Mouse (Mus musculus): Measurements from ENCODE around the gene Pdgfra.

DNA sequence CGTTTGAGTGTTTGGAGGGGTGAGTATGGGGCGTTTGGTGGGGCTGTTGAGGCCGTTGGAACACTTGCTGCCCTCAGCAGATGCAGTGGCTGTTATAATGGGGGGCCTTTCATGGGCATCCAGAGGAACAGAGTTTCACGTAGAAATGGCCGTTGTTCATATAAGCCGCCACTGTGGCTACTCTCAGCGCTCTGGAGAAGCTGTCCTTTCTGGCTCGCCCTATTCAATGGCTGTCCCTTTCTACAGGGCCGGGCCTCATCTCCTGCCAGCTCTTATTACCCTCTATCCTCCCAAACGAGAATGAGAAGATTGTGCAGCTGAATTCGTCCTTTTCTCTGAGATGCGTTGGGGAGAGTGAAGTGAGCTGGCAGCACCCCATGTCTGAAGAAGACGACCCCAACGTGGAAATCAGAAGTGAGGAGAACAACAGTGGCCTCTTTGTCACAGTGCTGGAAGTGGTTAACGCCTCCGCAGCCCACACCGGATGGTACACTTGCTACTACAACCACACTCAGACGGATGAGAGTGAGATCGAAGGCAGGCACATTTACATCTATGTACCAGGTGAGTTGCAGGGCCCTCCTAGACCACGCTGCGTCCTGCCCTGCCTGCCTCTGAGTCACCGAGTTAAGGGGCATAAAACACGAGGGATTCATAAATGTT is 11.3 kb downstream of the Pdgfra start:
- TF ChIP-seq GATA1 (IDR thresholded peaks at IDR 0.05; ENCODE audit: low read length) (no peak), TAL1 (IDR thresholded peaks at IDR 0.05; ENCODE audit: low read length) (no peak)

All from erythroblast, embryonic 14.5 days (primary cell).